Mouse (Mus musculus): ENCODE results near the gene Nhp2.
"Not testable (repeated sequence)": the region's sequence is repeated elsewhere in the genome, so short reads cannot be mapped to it uniquely, and the experiment has no call there.

Gene Nhp2

DNA sequence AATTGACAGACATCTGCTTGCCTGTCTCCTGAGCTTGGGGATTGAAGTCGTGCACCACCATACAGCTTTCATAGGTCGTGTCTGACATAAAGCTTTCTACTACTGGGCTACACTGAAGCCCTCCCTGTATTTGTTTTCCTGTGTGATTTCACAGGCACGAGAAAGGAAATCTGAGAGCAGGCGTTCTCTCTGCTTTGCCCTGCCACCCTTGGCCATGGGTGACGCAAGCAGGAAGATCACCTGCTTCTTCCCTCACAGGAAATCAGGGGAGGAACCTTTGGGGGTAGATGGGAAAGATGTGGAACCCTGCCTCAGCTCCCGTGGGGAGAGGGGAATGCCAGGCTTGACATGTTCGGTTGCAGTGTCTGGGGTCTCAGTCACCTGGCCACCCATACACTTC, 38.8 kb downstream of the Nhp2 start:
- DNase-seq (ENCODE audit: low spot score in 2 of 2), result no peak

DNA sequence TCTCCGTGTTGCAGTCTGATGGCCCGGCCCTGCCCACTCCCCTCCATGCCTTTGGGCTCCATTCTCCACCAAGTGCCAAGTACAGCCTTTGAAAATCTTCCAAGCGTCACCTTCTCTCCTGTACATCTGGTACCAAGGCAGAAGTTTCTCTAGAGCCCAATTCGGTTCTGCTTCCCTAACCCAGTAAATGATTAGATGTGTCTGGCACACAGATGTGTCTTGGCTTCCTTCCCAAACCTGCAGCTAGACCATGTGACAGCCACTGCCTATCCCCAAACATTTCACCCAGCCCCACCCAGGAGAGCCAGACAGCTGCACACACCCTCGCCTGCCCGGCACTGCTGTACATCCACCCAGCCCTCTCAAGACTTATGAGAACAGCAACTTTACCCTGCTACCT, 39.2 kb downstream of the Nhp2 start:
- DNase-seq (ENCODE audit: low spot score in 2 of 2), result no peak

DNA sequence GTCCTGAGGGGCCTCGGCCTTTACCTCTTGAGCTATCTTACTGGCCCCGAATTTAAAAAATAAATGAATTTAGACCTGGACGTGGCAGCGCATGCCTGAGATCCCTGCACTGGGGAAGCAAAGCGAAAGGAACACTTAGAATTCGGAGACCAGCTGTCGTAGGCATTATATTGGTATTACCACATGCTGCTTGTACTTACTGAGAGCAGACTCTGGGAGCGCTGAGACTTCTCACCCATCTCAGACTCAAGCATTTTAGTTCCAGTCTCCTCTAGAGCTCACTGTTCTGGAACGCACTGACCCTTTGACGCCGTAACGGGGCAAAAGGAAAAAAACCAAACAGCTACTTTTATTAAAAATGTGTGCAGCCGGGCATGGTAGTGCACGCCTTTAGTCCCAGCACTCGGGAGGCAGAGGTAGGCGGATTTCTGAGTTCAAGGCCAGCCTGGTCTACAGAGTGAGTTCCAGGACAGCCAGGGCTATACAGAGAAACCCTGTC, 42.4 kb downstream of the Nhp2 start:
- no peak for DNase-seq (ENCODE audit: low spot score in 2 of 2)

DNA sequence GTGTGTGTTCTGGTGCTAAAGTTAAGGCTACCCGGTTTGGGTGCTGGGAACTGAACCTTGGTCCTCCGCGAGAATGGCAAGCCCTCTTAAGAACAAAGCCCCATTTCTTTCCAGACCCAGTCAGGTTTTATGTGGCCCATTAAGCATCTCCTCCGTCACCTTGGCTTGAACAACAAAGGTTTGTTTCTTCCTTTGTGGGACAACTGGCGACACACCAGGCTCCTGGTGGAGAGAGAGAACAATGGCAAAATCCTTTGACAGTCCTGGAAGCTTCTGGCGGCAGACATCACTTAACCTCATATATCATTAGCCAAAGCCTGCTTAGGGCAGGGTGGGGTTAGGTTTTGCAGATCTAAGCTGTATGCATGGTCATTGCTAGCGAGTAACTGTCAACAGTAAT, 43.1 kb downstream of the Nhp2 start:
- DNase-seq (ENCODE audit: low spot score in 2 of 2), result no peak

DNA sequence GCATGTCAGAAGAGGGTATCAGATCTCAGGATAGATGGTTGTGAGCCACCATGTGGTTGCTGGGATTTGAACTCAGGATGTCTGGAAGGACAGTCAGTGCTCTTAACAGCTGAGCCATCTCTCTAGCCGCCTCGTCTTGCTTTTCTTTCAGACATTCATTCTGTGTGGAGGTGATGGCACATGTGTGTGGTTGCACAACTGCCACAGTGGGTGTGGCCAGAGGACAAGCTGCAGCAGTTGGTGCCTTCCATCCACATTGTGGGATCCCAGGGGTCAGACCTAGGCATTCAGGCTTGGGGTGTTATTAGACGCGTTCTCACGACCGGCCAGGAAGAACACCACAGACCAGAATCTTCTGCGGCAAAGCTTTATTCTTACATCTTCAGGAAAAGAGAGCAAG, 45.2 kb downstream of the Nhp2 start:
- DNase-seq (ENCODE audit: low spot score in 2 of 2), result not testable (repeated sequence)

DNA sequence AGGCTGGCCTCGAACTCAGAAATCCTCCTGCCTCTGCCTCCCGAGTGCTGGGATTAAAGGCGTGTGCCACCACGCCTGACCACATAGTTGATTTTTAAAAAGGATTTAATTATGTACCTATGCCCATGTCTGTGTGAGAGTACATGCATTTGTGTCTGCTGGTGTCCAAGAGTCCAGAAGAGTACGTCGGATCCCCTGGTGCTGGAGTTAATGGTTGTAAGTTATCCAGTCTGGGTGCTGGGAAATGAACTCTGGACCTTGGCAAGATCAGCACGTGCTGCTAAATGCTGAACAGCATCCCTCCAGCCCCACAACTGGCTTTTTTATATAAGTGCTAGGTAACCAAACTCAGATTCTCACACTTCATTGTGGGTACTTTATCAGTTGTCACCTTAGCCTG, 51.3 kb downstream of the Nhp2 start:
- DNase-seq (ENCODE audit: low spot score in 2 of 2), result no peak

DNA sequence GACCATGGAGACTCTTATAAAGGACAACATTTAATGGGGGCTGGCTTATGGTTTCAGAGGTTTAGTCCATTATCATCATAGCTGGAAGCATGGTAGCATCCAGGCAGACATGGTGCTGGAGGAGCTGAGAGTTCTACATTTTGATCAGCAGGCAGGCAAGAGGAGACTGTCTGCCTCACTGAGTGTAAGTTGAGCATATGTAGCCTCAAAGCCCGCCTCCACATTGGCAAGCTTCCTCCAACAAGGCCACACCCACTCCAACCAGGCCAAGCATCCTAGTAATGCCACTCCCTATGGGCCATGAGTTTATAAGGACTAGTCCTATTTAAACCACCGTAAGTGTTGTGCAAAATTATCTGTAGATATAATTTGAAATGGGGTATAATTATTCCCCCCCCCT, 51.8 kb downstream of the Nhp2 start:
- DNase-seq (ENCODE audit: low spot score in 2 of 2), result no peak

DNA sequence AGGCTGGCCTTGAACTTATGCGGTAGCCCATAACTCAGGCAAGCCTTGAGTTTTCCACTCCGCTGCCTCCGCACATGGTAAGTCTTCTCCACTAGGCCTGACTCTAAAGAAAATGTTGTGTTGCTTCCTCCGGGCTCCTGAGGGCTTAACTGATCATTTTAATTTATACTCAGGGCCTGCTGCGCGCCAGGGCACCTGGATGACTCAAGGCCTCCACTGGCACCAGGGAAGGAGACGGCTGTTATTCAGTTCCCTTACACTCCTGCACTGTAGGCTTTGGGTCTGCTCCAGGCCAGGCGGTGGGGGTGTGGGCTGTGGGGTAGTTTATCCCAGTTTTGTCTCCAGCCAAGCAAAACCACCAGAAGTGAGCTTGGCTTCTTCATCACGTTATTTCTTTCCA, 53.8 kb downstream of the Nhp2 start:
- no peak for DNase-seq (ENCODE audit: low spot score in 2 of 2)

All from frontal cortex, postnatal 25 days (tissue).